Mouse (Mus musculus): Measurements from ENCODE around the gene Marcksl1. TPM values are rescaled to one million over a fixed set of nuclear protein-coding genes. Genes with fewer than 3 reads are reported as not detected.

Marcksl1 gene
- polyA plus RNA-seq (2015; fragmentation: Illumina TruSeq; extraction: RNeasy Lipid Tissue Mini Kit (QIAGEN cat#74804); ENCODE audit: insufficient read depth, low read depth, low replicate concordance) = 7.8 TPM

DNA sequence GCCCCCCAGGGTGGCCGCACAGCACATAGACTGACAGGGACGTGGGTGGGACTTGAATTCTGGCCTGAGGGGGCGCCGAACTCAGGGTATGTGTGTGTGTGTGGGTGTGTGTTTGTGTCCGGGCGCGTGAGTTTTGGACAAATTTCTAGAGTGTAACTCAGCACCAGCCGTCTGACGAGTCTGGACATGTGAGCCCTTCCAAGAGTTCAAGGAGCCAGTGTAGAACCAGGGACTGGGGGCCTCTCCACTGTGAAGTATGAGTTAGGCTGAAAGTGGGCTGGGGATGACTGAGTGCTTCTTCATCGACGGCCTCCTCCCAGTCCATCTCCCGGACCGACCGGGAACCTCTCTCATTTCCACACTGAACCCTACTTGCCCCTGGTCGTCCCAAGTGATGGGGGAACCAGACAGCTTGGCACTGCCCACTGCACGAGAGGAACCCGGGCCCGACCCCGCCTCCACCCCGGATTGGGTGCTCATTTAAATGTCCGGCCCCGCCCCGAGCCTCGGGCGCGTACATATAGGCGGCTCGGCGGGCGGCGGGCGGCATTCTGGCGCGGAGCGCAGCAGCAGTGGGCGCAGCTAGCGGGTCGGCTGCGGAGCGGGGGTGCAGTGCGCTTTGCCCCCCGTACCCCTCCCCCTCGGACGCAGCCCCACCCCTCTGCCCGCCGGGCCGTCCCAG is at the start of gene Marcksl1:
Gene Marcksl1, plus strand, starts transcription at position 496 of the 682 bp plus-strand sequence.

GRCm38 (mm10) chr4:129490972-129491880 is 22.2 kb upstream of the Marcksl1 start, which contains the start of the genes Tssk3 and Fam229a:
TSS of gene Tssk3 (minus strand) at chr4:129491022.
TSS of gene Fam229a (plus strand) at chr4:129491190.

GRCm38 (mm10) chr4:129542592-129543141 is 29.3 kb downstream of the Marcksl1 start, which contains the start of gene Hdac1:
TSS of gene Hdac1 (minus strand) at chr4:129542713.

Other genes with a start within 250 kb of the Marcksl1 start
- gene Sync, start 226.0 kb upstream of the Marcksl1 start, polyA plus RNA-seq (2015; fragmentation: Illumina TruSeq; extraction: RNeasy Lipid Tissue Mini Kit (QIAGEN cat#74804); ENCODE audit: insufficient read depth, low read depth, low replicate concordance) = 0.41 TPM
- gene Rbbp4, start 178.2 kb upstream of the Marcksl1 start, polyA plus RNA-seq (2015; fragmentation: Illumina TruSeq; extraction: RNeasy Lipid Tissue Mini Kit (QIAGEN cat#74804); ENCODE audit: insufficient read depth, low read depth, low replicate concordance) = 12.0 TPM
- gene Zbtb8os, start 177.9 kb upstream of the Marcksl1 start, polyA plus RNA-seq (2015; fragmentation: Illumina TruSeq; extraction: RNeasy Lipid Tissue Mini Kit (QIAGEN cat#74804); ENCODE audit: insufficient read depth, low read depth, low replicate concordance) = 5.0 TPM
- gene Zbtb8a, start 135.5 kb upstream of the Marcksl1 start, polyA plus RNA-seq (2015; fragmentation: Illumina TruSeq; extraction: RNeasy Lipid Tissue Mini Kit (QIAGEN cat#74804); ENCODE audit: insufficient read depth, low read depth, low replicate concordance) = 1.6 TPM
- not detected for gene Zbtb8b, start 72.7 kb upstream of the Marcksl1 start, polyA plus RNA-seq (2015; fragmentation: Illumina TruSeq; extraction: RNeasy Lipid Tissue Mini Kit (QIAGEN cat#74804); ENCODE audit: insufficient read depth, low read depth, low replicate concordance)
- 15.5 TPM for gene Bsdc1, start 52.0 kb upstream of the Marcksl1 start, polyA plus RNA-seq (2015; fragmentation: Illumina TruSeq; extraction: RNeasy Lipid Tissue Mini Kit (QIAGEN cat#74804); ENCODE audit: insufficient read depth, low read depth, low replicate concordance)
- gene Tssk3, start 22.6 kb upstream of the Marcksl1 start, polyA plus RNA-seq (2015; fragmentation: Illumina TruSeq; extraction: RNeasy Lipid Tissue Mini Kit (QIAGEN cat#74804); ENCODE audit: insufficient read depth, low read depth, low replicate concordance) = not detected
- not detected for gene Fam229a, start 22.4 kb upstream of the Marcksl1 start, polyA plus RNA-seq (2015; fragmentation: Illumina TruSeq; extraction: RNeasy Lipid Tissue Mini Kit (QIAGEN cat#74804); ENCODE audit: insufficient read depth, low read depth, low replicate concordance)
- gene Hdac1, start 29.1 kb downstream of the Marcksl1 start, polyA plus RNA-seq (2015; fragmentation: Illumina TruSeq; extraction: RNeasy Lipid Tissue Mini Kit (QIAGEN cat#74804); ENCODE audit: insufficient read depth, low read depth, low replicate concordance) = 13.8 TPM
- not detected for gene Lck, start 60.1 kb downstream of the Marcksl1 start, polyA plus RNA-seq (2015; fragmentation: Illumina TruSeq; extraction: RNeasy Lipid Tissue Mini Kit (QIAGEN cat#74804); ENCODE audit: insufficient read depth, low read depth, low replicate concordance)
- gene Fam167b, start 65.0 kb downstream of the Marcksl1 start, polyA plus RNA-seq (2015; fragmentation: Illumina TruSeq; extraction: RNeasy Lipid Tissue Mini Kit (QIAGEN cat#74804); ENCODE audit: insufficient read depth, low read depth, low replicate concordance) = 2.3 TPM
- 62.4 TPM for gene Eif3i, start 87.1 kb downstream of the Marcksl1 start, polyA plus RNA-seq (2015; fragmentation: Illumina TruSeq; extraction: RNeasy Lipid Tissue Mini Kit (QIAGEN cat#74804); ENCODE audit: insufficient read depth, low read depth, low replicate concordance)
- 67.7 TPM for gene Tmem234, start 87.1 kb downstream of the Marcksl1 start, polyA plus RNA-seq (2015; fragmentation: Illumina TruSeq; extraction: RNeasy Lipid Tissue Mini Kit (QIAGEN cat#74804); ENCODE audit: insufficient read depth, low read depth, low replicate concordance)
- 4.6 TPM for gene Dcdc2b, start 100.7 kb downstream of the Marcksl1 start, polyA plus RNA-seq (2015; fragmentation: Illumina TruSeq; extraction: RNeasy Lipid Tissue Mini Kit (QIAGEN cat#74804); ENCODE audit: insufficient read depth, low read depth, low replicate concordance)
- 5.6 TPM for gene Iqcc, start 105.5 kb downstream of the Marcksl1 start, polyA plus RNA-seq (2015; fragmentation: Illumina TruSeq; extraction: RNeasy Lipid Tissue Mini Kit (QIAGEN cat#74804); ENCODE audit: insufficient read depth, low read depth, low replicate concordance)
- 26.3 TPM for gene Ccdc28b, start 110.4 kb downstream of the Marcksl1 start, polyA plus RNA-seq (2015; fragmentation: Illumina TruSeq; extraction: RNeasy Lipid Tissue Mini Kit (QIAGEN cat#74804); ENCODE audit: insufficient read depth, low read depth, low replicate concordance)
- gene Txlna, start 127.5 kb downstream of the Marcksl1 start, polyA plus RNA-seq (2015; fragmentation: Illumina TruSeq; extraction: RNeasy Lipid Tissue Mini Kit (QIAGEN cat#74804); ENCODE audit: insufficient read depth, low read depth, low replicate concordance) = 14.9 TPM
- gene Kpna6, start 159.2 kb downstream of the Marcksl1 start, polyA plus RNA-seq (2015; fragmentation: Illumina TruSeq; extraction: RNeasy Lipid Tissue Mini Kit (QIAGEN cat#74804); ENCODE audit: insufficient read depth, low read depth, low replicate concordance) = 7.3 TPM
- gene Tmem39b, start 183.3 kb downstream of the Marcksl1 start, polyA plus RNA-seq (2015; fragmentation: Illumina TruSeq; extraction: RNeasy Lipid Tissue Mini Kit (QIAGEN cat#74804); ENCODE audit: insufficient read depth, low read depth, low replicate concordance) = 3.9 TPM
- gene Khdrbs1, start 228.7 kb downstream of the Marcksl1 start, polyA plus RNA-seq (2015; fragmentation: Illumina TruSeq; extraction: RNeasy Lipid Tissue Mini Kit (QIAGEN cat#74804); ENCODE audit: insufficient read depth, low read depth, low replicate concordance) = 10.0 TPM

Measured in pancreas, adult 10 weeks (tissue).